Mouse (Mus musculus) liver, postnatal 0 days (tissue): ENCODE data around the gene Kalrn.

Experiments used
- CTCF ChIP-seq: sonication (generic); IDR thresholded peaks from 2 replicates; pipeline ENCODE4 v1.5.1; 2016; ENCODE audit warnings: antibody characterized with exemption, low read depth
- EP300 ChIP-seq: IDR thresholded peaks from 2 replicates; pipeline ENCODE4 v1.6.1; 2016; ENCODE audit warnings: antibody characterized with exemption, low read depth, mild to moderate bottlenecking

- no peak for TF ChIP-seq CTCF
- no peak for TF ChIP-seq EP300
Observed at GRCm38 (mm10) chr16:34134628-34135027, 438.7 kb downstream of the Kalrn start.
